Mouse (Mus musculus) activated CD4-positive, CD25-positive, alpha-beta regulatory T cell, adult 4 months (primary cell): ENCODE results near the gene Pdzd2. TPM values are rescaled to one million over a fixed set of nuclear protein-coding genes. Genes with fewer than 3 reads are reported as not detected.

Source experiments
- polyA plus RNA-seq, 2 experiments: library from polyadenylated mRNA; unstranded; fragments of 100-300 nt; shearing (Covaris generic); gene quantifications; one replicate each; pipeline ENCODE4 v1.2.1; 2017

The Pdzd2 gene
- polyA plus RNA-seq, 2 experiments from 2014 or later: 0.17 to 0.26 TPM

Other genes with a start within 250 kb of the Pdzd2 start
- 10 to 100 TPM; 31.4 to 34.2 TPM for gene 6030458C11Rik, start 84.7 kb upstream of the Pdzd2 start, polyA plus RNA-seq
- gene Drosha, start 84.9 kb upstream of the Pdzd2 start, polyA plus RNA-seq: 10 to 100 TPM; 12.0 to 15.7 TPM